Mouse (Mus musculus) left cerebral cortex, adult 2 months (tissue): ENCODE results near the gene Ccdc194. TPM values are rescaled to one million over a fixed set of nuclear protein-coding genes. Genes with fewer than 3 reads are reported as not detected.
A peak's percentile ranks its signal among the peaks of the same experiment; 100 is the strongest.

Experiments
- DNase-seq, 2 experiments: peaks; one replicate each; pipeline ENCODE4 v3.0.0; 2021 to 2022; ENCODE audit warnings: low spot score in 2 of 2, mixed read lengths in 1 of 2; ENCODE audit errors: extremely low spot score in 1 of 2
- H3K27ac ChIP-seq: fragments of 200-600 bp; 2 replicates; pipeline ENCODE4 v1.8.1; 2022
- H3K4me3 ChIP-seq: fragments of 200-600 bp; 2 replicates; pipeline ENCODE4 v1.8.1; 2022
- CTCF ChIP-seq: fragments of 200-600 bp; IDR thresholded peaks from 2 replicates; pipeline ENCODE4 v1.8.1; 2022; ENCODE audit warnings: antibody characterized with exemption, mild to moderate bottlenecking, moderate library complexity
- intact Hi-C: fragments of 180-260 bp; cut with DNase I; formaldehyde crosslinking; loops from one replicate; pipeline ENCODE4 v1.15.1; 2025
- total RNA-seq, 2 experiments: library from RNA; stranded (reverse); gene quantifications; 2 replicates each; pipeline ENCODE4 v1.2.3; 2021

The Ccdc194 gene
- total RNA-seq, 2 experiments from 2014 or later = not detected

DNA sequence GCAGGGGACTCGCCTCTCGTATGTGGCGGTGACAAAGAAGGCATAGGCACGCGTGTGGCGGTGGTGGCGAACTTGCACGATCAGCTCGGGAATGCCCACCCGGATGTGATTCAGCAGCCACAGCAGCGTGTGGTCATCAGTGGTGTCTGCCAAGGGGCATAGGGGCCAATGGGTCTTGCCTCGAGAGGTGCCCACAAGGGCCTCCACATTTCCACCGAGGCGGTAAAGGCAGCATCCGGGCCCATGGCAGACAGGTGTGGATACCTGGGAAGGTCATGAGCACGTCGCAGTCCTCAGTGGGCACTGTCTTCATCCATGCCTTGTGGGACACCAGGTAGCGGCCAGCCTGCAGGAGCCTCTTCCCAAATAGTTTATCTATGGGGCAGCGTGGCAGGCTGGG lies 40.8 kb downstream of the Ccdc194 start:
- peak overlapping the region; percentile 73 for H3K4me3 ChIP-seq
- no peak overlapping the region for H3K27ac ChIP-seq
- intact Hi-C loops = loop anchor here (1.0 kb wide), 1 partner anchor 20 kb away; the partner anchor contains the start of gene Mrpl34
- no peak for DNase-seq
- TF ChIP-seq CTCF = no peak

DNA sequence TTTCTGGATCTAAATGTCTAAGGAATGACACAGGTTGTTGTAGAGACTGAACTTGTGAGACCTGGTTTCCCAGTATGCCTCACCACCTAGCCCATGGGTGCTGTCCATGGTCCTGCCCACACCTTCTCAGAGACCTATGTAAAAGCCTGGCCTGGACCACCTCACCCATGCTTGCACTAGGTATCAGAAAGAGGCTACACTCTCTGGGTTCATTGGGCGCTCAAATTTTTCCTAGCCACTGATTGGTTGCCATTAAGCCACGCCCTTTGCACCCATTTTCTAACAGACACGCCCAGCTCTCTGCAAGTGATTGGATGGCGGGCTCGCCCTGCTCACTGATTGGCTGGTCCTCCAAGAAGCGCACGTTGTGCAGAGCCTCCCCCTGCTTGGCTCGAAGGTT lies 41.6 kb downstream of the Ccdc194 start:
- Histone ChIP-seq H3K4me3 (no peak overlapping the region), H3K27ac (no peak overlapping the region)
- no peak for DNase-seq
- TF ChIP-seq CTCF = no peak
- intact Hi-C loops = no loop called here

DNA sequence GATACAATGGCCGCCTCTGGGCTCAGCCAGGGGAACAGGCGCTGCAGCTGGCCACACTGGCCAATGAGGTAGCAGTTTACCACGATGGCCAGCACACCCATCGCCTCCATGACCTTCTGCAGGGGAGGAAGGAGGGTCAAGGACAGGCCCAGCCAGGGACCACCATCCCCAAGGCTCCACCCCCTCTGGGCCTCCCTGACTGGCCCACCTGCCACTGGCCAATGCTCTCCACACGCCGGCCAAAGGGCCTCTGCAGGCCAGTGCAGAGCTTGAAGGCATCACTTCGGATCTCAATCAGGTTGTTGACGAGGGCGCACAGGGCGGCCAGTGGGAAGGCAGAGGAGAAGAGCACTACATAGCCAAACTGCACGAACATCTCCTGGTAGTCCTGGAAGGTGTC lies 46.6 kb downstream of the Ccdc194 start:
- intact Hi-C loops = no loop called here
- DNase-seq = no peak
- TF ChIP-seq CTCF = no peak
- no peak overlapping the region for H3K4me3 ChIP-seq
- no peak overlapping the region for H3K27ac ChIP-seq

DNA sequence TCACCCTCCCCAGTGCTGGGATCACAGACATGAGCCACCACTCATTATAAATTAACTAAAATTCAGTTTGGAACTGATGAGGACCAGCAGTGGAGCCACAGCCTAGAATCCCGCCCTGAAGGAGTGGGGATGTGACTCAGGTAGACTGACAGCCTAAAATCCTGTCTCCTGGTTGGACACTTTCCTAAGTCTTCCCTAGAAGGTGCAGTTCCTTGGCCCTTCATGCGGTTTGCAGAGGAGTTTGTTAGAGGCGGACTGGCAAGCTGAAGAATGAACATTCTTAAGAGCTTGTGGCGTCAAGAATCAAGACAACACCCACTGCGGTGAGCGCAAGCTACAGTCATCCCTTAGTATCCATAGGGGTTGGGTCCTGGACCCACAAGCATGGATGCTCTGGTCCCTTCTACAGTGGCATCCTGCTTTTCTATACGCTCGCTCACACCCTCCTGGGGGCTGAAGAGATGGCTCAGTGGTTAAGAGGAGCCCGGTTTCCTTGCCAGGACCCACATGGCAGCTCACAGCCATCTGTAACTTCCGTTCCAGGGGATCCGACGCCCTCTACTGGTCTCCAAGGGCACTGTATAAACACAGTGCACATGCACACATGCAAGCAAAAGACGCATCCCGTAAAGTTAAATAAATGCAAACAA lies 48.2 kb downstream of the Ccdc194 start:
- intact Hi-C loops = no loop called here
- DNase-seq = no peak
- peak; percentile 50 for TF ChIP-seq CTCF
- Histone ChIP-seq H3K27ac (peak overlapping the region; percentile 88), H3K4me3 (no peak overlapping the region; the same call in 1 of the 2 replicates)

DNA sequence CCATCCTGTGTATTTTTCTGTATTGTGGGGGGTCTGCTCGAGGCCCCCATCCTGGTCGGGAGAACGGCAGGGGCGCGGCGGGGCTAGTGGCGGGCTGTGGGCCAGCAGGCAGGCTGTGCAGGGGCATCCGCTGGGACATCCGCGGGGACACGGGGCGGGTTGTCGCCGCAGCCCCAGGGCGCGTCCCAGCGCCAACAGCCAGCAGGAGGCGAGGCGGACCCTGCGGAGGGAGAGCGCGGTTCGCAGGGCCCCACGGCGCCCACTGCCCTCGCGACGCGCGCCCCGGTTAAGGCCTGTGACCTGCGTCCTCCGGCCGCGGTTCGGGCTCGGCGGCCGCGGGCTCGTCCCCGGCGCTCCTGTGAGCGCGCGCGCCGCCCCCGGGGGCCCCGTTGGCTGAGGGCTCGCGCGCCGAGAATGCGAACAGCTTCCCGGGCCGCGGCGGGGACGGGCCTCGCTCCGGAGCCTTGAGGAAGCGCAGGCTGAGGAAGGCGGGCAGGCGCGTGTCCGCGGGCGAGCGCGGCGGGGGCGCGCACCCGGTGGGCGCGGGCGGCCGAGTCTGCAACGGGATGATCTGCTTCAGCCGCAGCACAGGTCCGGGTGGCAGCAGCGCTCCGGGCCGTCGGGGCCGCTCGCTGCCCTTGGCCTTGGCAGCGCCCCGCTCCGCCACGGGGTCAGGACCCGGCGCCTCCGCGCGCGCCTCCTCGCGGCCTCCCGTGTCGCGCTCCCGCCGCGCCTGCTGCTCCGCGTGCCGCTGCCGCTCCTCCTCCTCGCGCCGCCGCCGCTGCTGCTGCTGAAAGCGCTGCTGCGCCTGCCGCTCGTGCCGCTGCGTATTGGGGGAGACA lies 49.2 kb downstream of the Ccdc194 start:
- DNase-seq = peak; percentile 84
- no peak; the same call in 1 of the 2 replicates for TF ChIP-seq CTCF
- peak overlapping the region; percentile 88 for H3K27ac ChIP-seq
- H3K4me3 ChIP-seq = peak overlapping the region; percentile 46
- intact Hi-C loops = no loop called here

DNA sequence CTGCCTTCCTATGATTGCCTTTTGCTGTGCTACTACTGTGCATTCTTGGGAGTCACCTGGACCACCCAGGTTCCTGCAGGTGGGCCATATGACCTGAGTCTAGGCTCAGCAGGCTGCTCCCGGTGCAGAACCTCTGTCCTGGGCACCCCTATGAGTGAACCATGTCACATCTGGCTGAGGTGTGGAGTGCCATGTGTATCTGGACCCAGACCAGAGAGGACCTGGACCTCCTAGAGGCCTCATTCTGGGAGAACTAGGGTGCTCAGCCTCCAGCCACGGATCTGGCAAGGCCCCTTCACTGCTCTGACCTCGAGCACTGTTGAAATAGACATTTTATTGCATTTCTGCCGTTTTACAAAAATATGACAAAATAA lies 49.8 kb downstream of the Ccdc194 start:
- TF ChIP-seq CTCF = no peak
- H3K4me3 ChIP-seq = peak overlapping the region; percentile 46
- DNase-seq = no peak
- H3K27ac ChIP-seq = peak overlapping the region; percentile 88
- intact Hi-C loops = no loop called here

DNA sequence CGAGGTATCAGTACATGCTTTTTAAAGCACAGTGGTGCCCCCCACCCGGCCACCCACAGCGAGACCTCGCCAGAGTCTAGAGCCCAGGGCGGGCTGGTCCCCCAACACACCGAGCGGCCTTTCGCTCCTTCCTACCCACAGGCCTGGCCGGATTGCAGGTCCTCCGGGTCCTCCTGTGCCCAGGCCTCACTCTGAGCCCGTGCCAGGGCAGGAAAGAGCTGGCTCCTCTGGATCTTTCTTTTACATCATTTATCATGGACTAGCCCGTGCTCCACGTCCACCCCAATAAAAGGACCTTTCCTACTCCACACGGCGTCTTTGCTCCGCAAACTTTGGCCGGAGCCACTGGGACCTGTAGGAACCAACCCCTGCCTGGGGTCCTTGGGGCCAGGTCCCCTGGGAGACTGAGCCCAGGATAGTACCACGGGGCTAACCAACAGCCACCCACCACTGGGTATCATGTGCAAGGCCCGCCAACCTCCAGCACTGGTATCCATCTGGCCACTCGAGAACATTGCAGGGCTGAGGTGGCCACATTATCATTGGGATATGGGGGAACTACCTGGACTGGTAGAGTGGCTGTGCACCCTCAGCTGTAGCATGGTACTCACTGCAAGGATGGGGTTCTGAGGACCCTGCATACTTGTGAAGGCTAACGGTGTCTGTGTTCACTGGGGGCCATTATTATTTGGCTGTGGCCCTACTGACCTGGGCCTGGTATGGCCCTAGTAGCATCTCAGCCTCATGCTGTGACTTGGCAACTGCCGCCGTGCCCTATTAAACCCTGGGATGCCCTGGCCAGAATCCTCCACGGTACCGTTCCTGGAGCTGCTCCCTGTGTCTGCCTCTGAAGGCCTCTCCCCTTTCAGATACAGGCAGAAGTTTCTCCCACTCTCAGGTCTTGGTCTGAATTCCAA lies 50.5 kb downstream of the Ccdc194 start:
- TF ChIP-seq CTCF = no peak
- no peak for DNase-seq
- no peak overlapping the region for H3K4me3 ChIP-seq
- H3K27ac ChIP-seq = 0 out of 2 replicates have a peak overlapping the region, but pooled peaks have one; percentile 88
- intact Hi-C loops = no loop called here

DNA sequence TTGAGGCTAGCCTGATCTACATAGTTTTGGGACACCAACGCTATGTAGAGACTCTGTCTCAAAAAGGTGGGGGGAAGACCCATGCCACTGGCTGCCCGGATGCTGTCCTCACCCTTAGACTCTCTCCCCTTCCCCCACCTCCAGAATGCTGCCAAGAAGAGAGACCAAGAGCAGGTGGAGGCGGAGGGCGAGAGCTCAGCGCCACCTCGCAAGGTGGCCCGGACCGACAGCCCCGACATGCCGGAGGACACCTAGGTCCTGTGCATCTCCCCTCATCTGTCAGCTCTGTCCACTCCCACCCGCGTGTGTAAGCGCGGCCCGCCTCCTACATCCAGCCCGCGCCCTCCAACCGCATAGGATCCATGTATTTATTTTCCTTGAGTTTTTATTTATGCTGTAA lies 51.2 kb downstream of the Ccdc194 start:
- no peak for TF ChIP-seq CTCF
- DNase-seq = no peak
- Histone ChIP-seq H3K4me3 (no peak overlapping the region), H3K27ac (no peak overlapping the region)
- intact Hi-C loops = no loop called here

DNA sequence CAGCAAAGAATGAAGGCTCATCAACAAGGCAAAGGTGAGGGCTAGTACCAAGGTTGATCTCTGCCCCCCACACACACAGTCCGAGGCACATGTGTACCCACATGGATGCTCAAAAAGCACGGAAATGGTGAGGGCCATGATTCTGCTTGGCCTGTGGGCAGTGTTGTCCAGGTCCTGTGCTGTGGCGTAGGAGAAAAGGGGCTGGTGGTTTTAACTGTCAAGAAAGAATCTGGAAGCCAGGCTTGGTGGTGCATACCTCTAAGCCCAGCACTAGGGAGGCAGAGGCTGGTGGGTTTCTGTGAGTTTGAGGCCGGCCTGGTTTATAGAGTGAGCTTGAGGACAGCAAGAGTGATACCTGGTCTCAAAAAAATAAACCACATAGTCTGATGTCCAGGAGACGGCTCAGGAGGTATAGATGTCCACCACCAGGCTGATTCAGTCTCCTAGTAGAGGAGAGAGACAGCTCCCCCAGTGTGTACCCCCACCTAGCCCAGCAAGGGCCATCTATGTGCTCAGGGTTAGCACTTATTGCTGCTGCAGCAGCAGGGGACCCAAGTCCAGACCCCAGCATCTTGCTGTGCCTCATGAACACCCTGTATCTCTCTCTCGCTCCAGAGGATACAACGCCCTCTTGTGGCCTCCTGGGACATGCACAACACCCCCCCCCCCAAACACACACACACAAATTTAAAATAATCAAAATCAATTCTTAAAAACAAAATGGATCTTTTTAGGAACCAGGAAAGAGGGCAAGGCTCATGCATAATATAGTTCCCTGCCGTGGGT lies 52.7 kb downstream of the Ccdc194 start:
- intact Hi-C loops = no loop called here
- no peak overlapping the region for H3K4me3 ChIP-seq
- H3K27ac ChIP-seq = no peak overlapping the region
- DNase-seq = no peak
- TF ChIP-seq CTCF = peak; percentile 49

DNA sequence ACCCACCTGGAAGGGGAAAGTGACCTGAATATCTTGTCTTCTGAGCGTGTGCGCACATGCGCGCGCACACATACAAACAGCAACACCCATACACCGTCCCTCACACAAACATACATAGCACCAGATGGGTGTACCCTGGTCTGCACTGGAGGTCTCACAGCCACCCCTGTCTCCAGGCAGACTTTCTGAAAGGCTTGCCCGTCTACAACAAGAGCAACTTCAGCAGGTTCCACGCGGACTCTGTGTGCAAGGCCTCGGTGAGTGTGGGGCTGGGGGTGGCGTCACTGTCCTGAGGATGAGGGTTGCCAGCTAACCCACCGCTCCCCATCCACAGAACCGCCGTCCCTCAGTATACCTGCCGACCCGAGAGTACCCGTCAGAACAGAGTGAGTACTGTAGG lies 53.6 kb downstream of the Ccdc194 start:
- intact Hi-C loops = no loop called here
- no peak for DNase-seq
- TF ChIP-seq CTCF = no peak
- Histone ChIP-seq H3K27ac (no peak overlapping the region), H3K4me3 (no peak overlapping the region)

DNA sequence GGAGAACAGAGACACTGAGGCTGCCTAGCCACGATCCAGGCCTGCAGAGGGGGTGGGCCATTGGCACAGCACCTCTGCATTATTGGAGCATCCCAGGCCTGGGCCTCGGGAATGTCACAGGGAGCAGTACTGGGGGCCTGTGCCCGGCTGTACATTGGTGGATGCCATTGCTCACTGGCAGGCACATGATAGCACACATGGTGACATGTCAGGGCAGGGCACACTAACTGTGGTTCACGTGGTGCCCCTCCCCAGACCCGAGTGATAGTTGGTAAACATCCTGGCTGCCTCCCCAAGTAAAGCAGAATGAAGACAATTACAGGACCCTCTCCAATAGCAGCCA lies 54.6 kb downstream of the Ccdc194 start:
- TF ChIP-seq CTCF = no peak
- intact Hi-C loops = no loop called here
- Histone ChIP-seq H3K27ac (no peak overlapping the region), H3K4me3 (no peak overlapping the region)
- DNase-seq = no peak
